Mouse (Mus musculus) CH12.LX (cell line): ENCODE measurements around the gene Gse1. TPM values are rescaled to one million over a fixed set of nuclear protein-coding genes. Genes with fewer than 3 reads are reported as not detected.

ENCODE experiments used
- DNase-seq: peaks from one replicate; pipeline ENCODE4 v3.0.0-alpha.2; 2013; ENCODE audit errors: extremely low read depth
- H3K27ac ChIP-seq: 2 replicates; pipeline ENCODE4 v1.5.1; 2012; ENCODE audit warnings: low read depth, mild to moderate bottlenecking, control low read depth, moderate library complexity; ENCODE audit not compliant: insufficient read depth
- H3K27me3 ChIP-seq: replicated peaks from 2 replicates; pipeline ENCODE3; 2012; ENCODE audit warnings: inconsistent platforms
- H3K36me3 ChIP-seq, 2 experiments: replicated peaks in 1 of 2; 2 replicates each; pipeline versions ENCODE3 to v1.6.1; 2012; ENCODE audit warnings: inconsistent platforms in 1 of 2, low read length in 1 of 2, mild to moderate bottlenecking in 1 of 2, mixed read lengths in 1 of 2, moderate library complexity in 1 of 2; ENCODE audit not compliant: control insufficient read depth in 1 of 2, insufficient read depth in 1 of 2
- H3K4me1 ChIP-seq, 2 experiments: 2 replicates each; pipeline ENCODE4 v1.6.1; 2012; ENCODE audit warnings: inconsistent platforms in 1 of 2, moderate library complexity in 1 of 2; ENCODE audit not compliant: insufficient read depth in 2 of 2, control insufficient read depth in 1 of 2
- H3K4me2 ChIP-seq: 2 replicates; pipeline ENCODE4 v1.6.1; 2012; ENCODE audit warnings: low read depth, mild to moderate bottlenecking, control low read depth; ENCODE audit not compliant: poor library complexity, insufficient read depth, severe bottlenecking
- H3K4me3 ChIP-seq, 3 experiments: fragments of 150-350 bp in 1 of 3; sonication (generic) in 1 of 3; replicated peaks in 1 of 3; 2 replicates each; pipeline versions ENCODE3 to v1.5.1; 2011 to 2012; ENCODE audit warnings: low read depth in 2 of 3, low read length in 2 of 3, mild to moderate bottlenecking in 2 of 3, moderate library complexity in 2 of 3, control low read depth in 1 of 3, improper control_type of control experiment in 1 of 3, inconsistent platforms in 1 of 3, mixed read lengths in 1 of 3; ENCODE audit not compliant: poor library complexity in 1 of 3
- H3K79me2 ChIP-seq: replicated peaks from 2 replicates; pipeline ENCODE4 v1.6.1; 2012; ENCODE audit warnings: mild to moderate bottlenecking, moderate library complexity; ENCODE audit not compliant: control insufficient read depth, poor library complexity, insufficient read depth, severe bottlenecking; ENCODE audit errors: extremely low read depth
- H3K9ac ChIP-seq: 2 replicates; pipeline ENCODE4 v1.6.1; 2012; ENCODE audit warnings: low read depth, mild to moderate bottlenecking, control low read depth, moderate library complexity; ENCODE audit not compliant: insufficient read depth
- H3K9me3 ChIP-seq: replicated peaks from 2 replicates; pipeline ENCODE3; 2012; ENCODE audit warnings: low read length, inconsistent platforms, mixed read lengths
- BHLHE40 ChIP-seq: IDR thresholded peaks from 2 replicates; pipeline ENCODE4 v1.6.1; 2011; ENCODE audit warnings: mild to moderate bottlenecking, low read depth, low read length, improper control_type of control experiment
- CHD1 ChIP-seq: IDR thresholded peaks from 2 replicates; pipeline ENCODE4 v1.6.1; 2012; ENCODE audit warnings: low read depth, low read length, improper control_type of control experiment, inconsistent platforms
- CTCF ChIP-seq, 2 experiments: IDR thresholded peaks in 1 of 2; conservative IDR thresholded peaks in 1 of 2; 2 replicates each; pipeline ENCODE4 v1.5.1; 2011 to 2012; ENCODE audit warnings: low read depth in 2 of 2, low read length in 2 of 2, improper control_type of control experiment in 1 of 2, inconsistent platforms in 1 of 2, mild to moderate bottlenecking in 1 of 2, moderate library complexity in 1 of 2
- E2F4 ChIP-seq: IDR thresholded peaks from 2 replicates; pipeline ENCODE4 v1.6.1; 2011; ENCODE audit warnings: low read depth, low read length, improper control_type of control experiment; ENCODE audit not compliant: insufficient replicate concordance
- ETS1 ChIP-seq: conservative IDR thresholded peaks from 2 replicates; pipeline ENCODE4 v1.6.1; 2012; ENCODE audit warnings: low read depth, mild to moderate bottlenecking, inconsistent platforms, low read length, improper control_type of control experiment, moderate library complexity
- IRF4 ChIP-seq: IDR thresholded peaks from 2 replicates; pipeline ENCODE4 v1.6.1; 2014; ENCODE audit warnings: low read depth, mild to moderate bottlenecking, inconsistent platforms, low read length, improper control_type of control experiment
- JUN ChIP-seq: IDR thresholded peaks from 2 replicates; pipeline ENCODE4 v1.6.1; 2011; ENCODE audit warnings: low read depth, mild to moderate bottlenecking, low read length, improper control_type of control experiment, moderate library complexity; ENCODE audit not compliant: insufficient read depth
- JUND ChIP-seq: conservative IDR thresholded peaks from 2 replicates; pipeline ENCODE4 v1.6.1; 2011; ENCODE audit warnings: low read depth, low read length, improper control_type of control experiment
- KAT2A ChIP-seq: IDR thresholded peaks from 2 replicates; pipeline ENCODE4 v1.6.1; 2012; ENCODE audit warnings: low read length, improper control_type of control experiment, inconsistent platforms; ENCODE audit not compliant: insufficient replicate concordance
- MAX ChIP-seq: IDR thresholded peaks from 2 replicates; pipeline ENCODE4 v1.6.1; 2011; ENCODE audit warnings: low read length, improper control_type of control experiment
- MEF2A ChIP-seq: IDR thresholded peaks from 2 replicates; pipeline ENCODE4 v1.6.1; 2014; ENCODE audit warnings: low read depth, mild to moderate bottlenecking, inconsistent platforms, low read length, improper control_type of control experiment, borderline replicate concordance
- MXI1 ChIP-seq: IDR thresholded peaks from 2 replicates; pipeline ENCODE4 v1.6.1; 2011; ENCODE audit warnings: mild to moderate bottlenecking, low read depth, low read length, improper control_type of control experiment
- NRF1 ChIP-seq: IDR thresholded peaks from 2 replicates; pipeline ENCODE4 v1.6.1; 2014; ENCODE audit warnings: low read depth, mild to moderate bottlenecking, inconsistent platforms, low read length, improper control_type of control experiment, moderate library complexity
- PAX5 ChIP-seq: IDR thresholded peaks from 2 replicates; pipeline ENCODE4 v1.6.1; 2012; ENCODE audit warnings: low read length, inconsistent platforms, mixed read lengths
- POLR2A ChIP-seq: IDR thresholded peaks from 2 replicates; pipeline ENCODE4 v1.6.1; 2011; ENCODE audit warnings: low read depth, mild to moderate bottlenecking, improper control_type of control experiment, low read length
- RAD21 ChIP-seq: IDR thresholded peaks from 2 replicates; pipeline ENCODE4 v1.6.1; 2011; ENCODE audit warnings: low read depth, mild to moderate bottlenecking, low read length, improper control_type of control experiment, moderate library complexity
- RCOR1 ChIP-seq: conservative IDR thresholded peaks from 2 replicates; pipeline ENCODE4 v1.6.1; 2012; ENCODE audit warnings: low read depth, mild to moderate bottlenecking, inconsistent platforms, low read length, improper control_type of control experiment
- SIN3A ChIP-seq: IDR thresholded peaks from 2 replicates; pipeline ENCODE4 v1.6.1; 2012; ENCODE audit warnings: low read length, improper control_type of control experiment, inconsistent platforms
- TBP ChIP-seq: conservative IDR thresholded peaks from 2 replicates; pipeline ENCODE4 v1.6.1; 2011; ENCODE audit warnings: low read depth, low read length, improper control_type of control experiment
- TCF12 ChIP-seq: IDR thresholded peaks from 2 replicates; pipeline ENCODE4 v1.6.1; 2014; ENCODE audit warnings: low read depth, mild to moderate bottlenecking, inconsistent platforms, low read length, improper control_type of control experiment
- UBTF ChIP-seq: IDR thresholded peaks from 2 replicates; pipeline ENCODE4 v1.6.1; 2012; ENCODE audit warnings: low read depth, mild to moderate bottlenecking, inconsistent platforms, low read length, improper control_type of control experiment, moderate library complexity
- USF1 ChIP-seq: IDR thresholded peaks from 2 replicates; pipeline ENCODE4 v1.6.1; 2014; ENCODE audit warnings: low read depth, mild to moderate bottlenecking, inconsistent platforms, low read length, improper control_type of control experiment
- USF2 ChIP-seq: conservative IDR thresholded peaks from 2 replicates; pipeline ENCODE4 v1.6.1; 2011; ENCODE audit warnings: low read depth, low read length, improper control_type of control experiment
- ZC3H11A ChIP-seq: IDR thresholded peaks from 2 replicates; pipeline ENCODE4 v1.6.1; 2012; ENCODE audit warnings: low read depth, mild to moderate bottlenecking, inconsistent platforms, low read length, improper control_type of control experiment
- ZMIZ1 ChIP-seq: IDR thresholded peaks from 2 replicates; pipeline ENCODE4 v1.6.1; 2012; ENCODE audit warnings: low read depth, mild to moderate bottlenecking, inconsistent platforms, low read length, improper control_type of control experiment
- dilution Hi-C: fragments of 300-500 bp; cut with MboI; formaldehyde crosslinking; loops from 2 replicates; pipeline ENCODE4 v1.14.3; 2020; ENCODE audit warnings: low sequenced_read_pairs; ENCODE audit not compliant: extremely low pct_unique_long_range_greater_than_20kb, extremely low pct_ligation_motif_present
- in situ Hi-C: fragments of 300-500 bp; cut with MboI; formaldehyde crosslinking; loops from 3 replicates; pipeline ENCODE4 v1.14.3; 2019; ENCODE audit warnings: low sequenced_read_pairs, low pct_ligation_motif_present, low pct_unique_long_range_greater_than_20kb, mixed read lengths
- polyA plus RNA-seq: library from polyadenylated mRNA; unstranded; fragments of >175 nt; gene quantifications from 2 replicates; pipeline ENCODE4 v1.2.1, GENCODE M21; 2012; ENCODE audit warnings: low read depth; ENCODE audit not compliant: insufficient read length
- total RNA-seq, 2 experiments: library from RNA; depleted of rRNA; stranded (reverse); fragments of 300-350 nt in 1 of 2; fragments of >200 nt in 1 of 2; gene quantifications; 2 replicates each; pipeline ENCODE4 v1.2.3; 2012 to 2014

The Gse1 gene
- total and polyA plus RNA-seq, 3 experiments, result 1.3 to 9.8 (median 8.5) TPM

- H3K4me1 ChIP-seq, result peaks cover 0 to 15% of the 10 kb centered on the region in 2 experiments; a peak in 2 of 4 replicates
- H3K4me2 ChIP-seq, result no peak overlapping the region
- no peak overlapping the region for H3K27ac ChIP-seq
- H3K9me3 ChIP-seq, result no peaks in the 10 kb centered on the region
- H3K4me3 ChIP-seq, result no peak overlapping the region
- H3K9ac ChIP-seq, result no peak overlapping the region
- no peak for DNase-seq
- H3K79me2 ChIP-seq, result no peaks in the 10 kb centered on the region
- dilution Hi-C loops (no loop called here), in situ Hi-C loops (no loop called here)
- TF ChIP-seq PAX5 (no peak), BHLHE40 (no peak), USF2 (no peak), KAT2A (no peak), RCOR1 (no peak), SIN3A (no peak), TBP (no peak), USF1 (no peak), MEF2A (no peak), CHD1 (no peak), ZC3H11A (no peak), NRF1 (no peak)
- peaks cover 22% of the 10 kb centered on the region for H3K27me3 ChIP-seq
- no peaks in the 10 kb centered on the region for H3K36me3 ChIP-seq
Observed at GRCm38 (mm10) chr8:120420226-120420625, 192.0 kb downstream of the Gse1 start.

DNA sequence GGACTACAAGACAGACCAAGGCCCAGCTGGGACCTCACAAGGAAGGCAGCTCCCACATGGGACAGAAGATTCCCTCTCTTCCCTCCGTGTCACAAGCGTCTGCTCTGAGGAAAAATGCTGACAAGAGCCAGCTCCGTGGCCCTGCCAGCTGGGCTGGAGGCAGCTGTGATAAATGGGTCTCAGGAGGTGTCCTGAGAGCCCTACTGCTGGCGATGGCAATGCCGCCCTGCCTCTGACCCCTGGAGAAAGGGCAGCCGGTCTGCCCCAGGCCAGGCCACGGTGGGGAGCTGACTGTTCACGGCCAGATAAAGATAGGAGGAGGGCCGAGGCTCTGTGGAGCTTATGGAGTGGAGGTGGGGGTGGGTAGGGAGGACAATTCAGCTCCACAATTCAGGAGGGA, 193.4 kb downstream of the Gse1 start:
- H3K79me2 ChIP-seq, result no peaks in the 10 kb centered on the region
- no peaks in the 10 kb centered on the region for H3K9me3 ChIP-seq
- dilution Hi-C loops (no loop called here), in situ Hi-C loops (no loop called here)
- no peaks in the 10 kb centered on the region for H3K36me3 ChIP-seq
- no peak overlapping the region for H3K4me2 ChIP-seq
- H3K4me1 ChIP-seq, result peaks cover 0 to 15% of the 10 kb centered on the region in 2 experiments; a peak in 2 of 4 replicates
- TF ChIP-seq IRF4 (no peak), CTCF (conservative IDR thresholded peaks at IDR 0.05 in 1 of 2, IDR thresholded peaks at IDR 0.05 in 1 of 2; ENCODE audit: low read depth in 2 of 2, low read length in 2 of 2) (no peak), RCOR1 (no peak), RAD21 (no peak), NRF1 (no peak), ZMIZ1 (no peak), TCF12 (no peak), KAT2A (no peak), USF2 (no peak), POLR2A (no peak), UBTF (no peak), ETS1 (no peak), E2F4 (no peak), JUN (no peak), PAX5 (no peak), JUND (no peak), ZC3H11A (no peak), BHLHE40 (no peak), MAX (no peak), MXI1 (no peak)
- peaks cover 19% of the 10 kb centered on the region for H3K27me3 ChIP-seq
- H3K9ac ChIP-seq, result no peak overlapping the region
- H3K4me3 ChIP-seq, result no peak overlapping the region
- no peak for DNase-seq
- no peak overlapping the region for H3K27ac ChIP-seq
